Mouse (Mus musculus) bone marrow macrophage, adult 2 months (primary cell): ENCODE data around the gene Mrps35.

Experiments
- CTCF ChIP-seq: IDR thresholded peaks from 2 replicates; pipeline ENCODE4 v1.5.1; 2012; ENCODE audit warnings: low read depth, mild to moderate bottlenecking, low read length, moderate library complexity
- POLR2A ChIP-seq: IDR thresholded peaks from 2 replicates; pipeline ENCODE4 v1.6.1; 2012; ENCODE audit warnings: mild to moderate bottlenecking, low read depth, low read length, borderline replicate concordance

- TF ChIP-seq POLR2A (no peak), CTCF (no peak)
Measured at GRCm38 (mm10) chr6:147062694-147063093, 20.1 kb downstream of the Mrps35 start.
